Mouse (Mus musculus): ENCODE measurements around the gene Fbxo34.

GRCm38 (mm10) chr14:47520751-47521449 lies 70.7 kb downstream of the Fbxo34 start:
- TF ChIP-seq CTCF (IDR thresholded peaks at IDR 0.05; ENCODE audit: borderline replicate concordance, insufficient read depth, low read depth, low read length) (no peak), POLR2A (IDR thresholded peaks at IDR 0.05; ENCODE audit: borderline replicate concordance, insufficient read depth, low read length) (no peak)

Measured in cerebellum, adult 2 months (tissue).